Mouse (Mus musculus): ENCODE measurements around the gene Ppm1g. TPM values are rescaled to one million over a fixed set of nuclear protein-coding genes. Genes with fewer than 3 reads are reported as not detected.

Gene Ppm1g
- total and polyA plus RNA-seq, 3 experiments: 96.9 to 366 (median 182) TPM

DNA sequence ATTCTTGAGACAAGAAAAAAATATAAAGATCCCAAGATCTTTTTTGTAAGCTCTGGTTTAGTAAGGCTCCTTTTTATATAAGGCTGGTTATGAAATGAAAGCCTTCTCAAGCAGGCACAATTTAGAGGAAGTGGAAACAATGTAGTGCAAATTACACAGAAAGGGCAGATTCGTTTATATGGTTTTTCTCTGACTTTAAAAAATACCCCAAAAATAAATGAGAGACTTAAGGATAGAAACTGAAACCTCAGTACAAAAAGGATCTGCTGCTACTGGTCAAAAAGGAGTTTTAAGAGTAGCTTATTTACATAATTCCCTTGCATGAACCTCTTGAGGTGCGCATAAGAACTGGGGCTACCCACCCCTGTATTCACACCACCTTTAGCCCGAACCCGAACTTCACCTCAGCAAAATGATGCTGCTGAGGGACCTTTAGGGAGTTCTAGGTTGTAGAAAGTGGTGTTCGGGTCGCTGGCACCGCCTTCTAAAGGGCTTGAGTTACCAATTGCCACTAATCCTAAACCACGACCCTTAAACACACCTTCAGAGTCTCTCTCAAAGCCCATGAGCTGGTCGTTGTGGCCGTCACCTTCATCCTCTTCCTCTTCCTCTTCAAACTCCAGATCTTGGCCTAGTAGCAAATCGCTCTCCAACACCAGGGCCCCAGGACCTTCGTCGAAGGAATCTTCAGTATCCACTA lies 19.3 kb downstream of the Ppm1g start:
- peak overlapping the region; percentile 77 for H3K27ac ChIP-seq (ENCODE audit: insufficient read depth, low read depth)
- peak overlapping the region; percentile 92 for H3K9ac ChIP-seq (ENCODE audit: insufficient read depth, low read depth)
- dilution Hi-C loops (cut with MboI; ENCODE audit: extremely low pct_ligation_motif_present, extremely low pct_unique_long_range_greater_than_20kb, low sequenced_read_pairs): no loop called here
- no peaks in the 10 kb centered on the region for H3K27me3 ChIP-seq (replicated peaks)
- peak; percentile 39 for DNase-seq (ENCODE audit: extremely low read depth)
- H3K4me2 ChIP-seq (ENCODE audit: insufficient read depth, low read depth, poor library complexity, severe bottlenecking): peak overlapping the region; percentile 94
- peaks cover 6 to 23% of the 10 kb centered on the region in 2 experiments for H3K4me1 ChIP-seq (ENCODE audit: control insufficient read depth in 1 of 2, insufficient read depth in 2 of 2)
- peak overlapping the region; percentile 64 to 81 (median 78) for H3K4me3 ChIP-seq (replicated peaks in 1 of 3; ENCODE audit: low read depth in 2 of 3, low read length in 2 of 3, poor library complexity in 1 of 3)
- peaks cover 7% of the 10 kb centered on the region for H3K79me2 ChIP-seq (replicated peaks; ENCODE audit: control insufficient read depth, extremely low read depth, insufficient read depth, poor library complexity, severe bottlenecking)
- H3K9me3 ChIP-seq (replicated peaks; ENCODE audit: low read length): no peaks in the 10 kb centered on the region
- in situ Hi-C loops (cut with MboI; ENCODE audit: low pct_ligation_motif_present, low pct_unique_long_range_greater_than_20kb, low sequenced_read_pairs): no loop called here
- TF ChIP-seq BHLHE40 (IDR thresholded peaks at IDR 0.05; ENCODE audit: low read depth, low read length) (no peak), TBP (conservative IDR thresholded peaks at IDR 0.05; ENCODE audit: low read depth, low read length) (0 out of 2 replicates have a peak, but pooled peaks have one; percentile 30), CHD2 (IDR thresholded peaks at IDR 0.05; ENCODE audit: low read length) (peak; percentile 51; the same call in 1 of the 2 replicates), NELFE (IDR thresholded peaks at IDR 0.05; ENCODE audit: low read depth, low read length) (no peak), CTCF (conservative IDR thresholded peaks at IDR 0.05 in 1 of 2, IDR thresholded peaks at IDR 0.05 in 1 of 2; ENCODE audit: low read depth in 2 of 2, low read length in 2 of 2) (no peak), ZMIZ1 (IDR thresholded peaks at IDR 0.05; ENCODE audit: low read depth, low read length) (peak; percentile 75)
- peaks cover 75 to 85% of the 10 kb centered on the region in 2 experiments for H3K36me3 ChIP-seq (replicated peaks in 1 of 2; ENCODE audit: control insufficient read depth in 1 of 2, insufficient read depth in 1 of 2, low read length in 1 of 2)

DNA sequence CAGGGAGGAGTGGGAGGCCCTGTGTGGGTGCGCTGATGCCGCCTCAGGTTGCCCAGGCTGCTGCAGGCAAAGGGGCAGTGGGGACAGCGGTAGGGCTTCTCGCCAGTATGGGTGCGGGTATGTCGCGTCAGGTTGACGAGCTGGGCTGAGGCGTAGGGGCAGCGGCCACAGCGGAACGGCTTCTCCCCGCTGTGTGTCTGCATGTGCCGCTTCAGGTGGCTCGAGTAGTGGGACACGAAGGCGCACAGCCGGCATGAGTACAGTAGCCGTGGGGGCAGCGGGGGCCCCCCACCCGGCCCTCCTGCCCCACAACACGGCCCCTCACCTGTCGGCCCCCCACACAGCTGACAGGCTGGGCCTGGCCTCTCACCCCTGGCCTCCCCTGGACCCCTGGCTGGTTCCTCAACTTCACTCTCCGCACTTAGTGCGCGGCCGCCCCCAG lies 20.1 kb downstream of the Ppm1g start:
- Histone ChIP-seq H3K4me2 (ENCODE audit: insufficient read depth, low read depth, poor library complexity, severe bottlenecking) (peak overlapping the region; percentile 67; the same call in 1 of the 2 replicates), H3K4me3 (replicated peaks in 1 of 3; ENCODE audit: low read depth in 2 of 3, low read length in 2 of 3, poor library complexity in 1 of 3) (peak overlapping the region in 2 of 3 experiments; percentile 19 to 81), H3K79me2 (replicated peaks; ENCODE audit: control insufficient read depth, extremely low read depth, insufficient read depth, poor library complexity, severe bottlenecking) (peaks cover 7% of the 10 kb centered on the region), H3K9ac (ENCODE audit: insufficient read depth, low read depth) (no peak overlapping the region), H3K4me1 (ENCODE audit: control insufficient read depth in 1 of 2, insufficient read depth in 2 of 2) (peaks cover 6 to 26% of the 10 kb centered on the region in 2 experiments), H3K27ac (ENCODE audit: insufficient read depth, low read depth) (no peak overlapping the region), H3K9me3 (replicated peaks; ENCODE audit: low read length) (no peaks in the 10 kb centered on the region), H3K36me3 (replicated peaks in 1 of 2; ENCODE audit: control insufficient read depth in 1 of 2, insufficient read depth in 1 of 2, low read length in 1 of 2) (peaks cover 76 to 85% of the 10 kb centered on the region in 2 experiments), H3K27me3 (replicated peaks) (no peaks in the 10 kb centered on the region)
- no peak for DNase-seq (ENCODE audit: extremely low read depth)
- dilution Hi-C loops (cut with MboI; ENCODE audit: extremely low pct_ligation_motif_present, extremely low pct_unique_long_range_greater_than_20kb, low sequenced_read_pairs) (no loop called here), in situ Hi-C loops (cut with MboI; ENCODE audit: low pct_ligation_motif_present, low pct_unique_long_range_greater_than_20kb, low sequenced_read_pairs) (no loop called here)
- TF ChIP-seq TCF12 (IDR thresholded peaks at IDR 0.05; ENCODE audit: low read depth, low read length): no peak
- no peak for TF ChIP-seq CTCF (conservative IDR thresholded peaks at IDR 0.05 in 1 of 2, IDR thresholded peaks at IDR 0.05 in 1 of 2; ENCODE audit: low read depth in 2 of 2, low read length in 2 of 2)
- no peak for TF ChIP-seq UBTF (IDR thresholded peaks at IDR 0.05; ENCODE audit: low read depth, low read length)
- TF ChIP-seq USF1 (IDR thresholded peaks at IDR 0.05; ENCODE audit: low read depth, low read length): no peak
- no peak for TF ChIP-seq MXI1 (IDR thresholded peaks at IDR 0.05; ENCODE audit: low read depth, low read length)
- TF ChIP-seq ELF1 (IDR thresholded peaks at IDR 0.05; ENCODE audit: low read depth, low read length): no peak
- TF ChIP-seq RAD21 (IDR thresholded peaks at IDR 0.05; ENCODE audit: low read depth, low read length): no peak
- no peak for TF ChIP-seq E2F4 (IDR thresholded peaks at IDR 0.05; ENCODE audit: insufficient replicate concordance, low read depth, low read length)

All from CH12.LX (cell line).